Mouse (Mus musculus): ENCODE data around the gene Fbxw11.
"Not testable (repeated sequence)": the region's sequence is repeated elsewhere in the genome, so short reads cannot be mapped to it uniquely, and the experiment has no call there.

Fbxw11 gene

GRCm38 (mm10) chr11:32642249-32642876 lies at the start of gene Fbxw11:
TSS of gene Fbxw11 (plus strand) at chr11:32642724.
- peak; percentile 95 for DNase-seq (ENCODE audit: low spot score)

GRCm38 (mm10) chr11:32593081-32593480 lies 49.4 kb upstream of the Fbxw11 start:
- no peak for DNase-seq (ENCODE audit: low spot score)

- no peak for DNase-seq (ENCODE audit: low spot score)
These were observed 48.4 kb upstream of the Fbxw11 start for GRCm38 (mm10) chr11:32594122-32594521.

GRCm38 (mm10) chr11:32600371-32600770 lies 42.2 kb upstream of the Fbxw11 start:
- DNase-seq (ENCODE audit: low spot score), result no peak

- DNase-seq (ENCODE audit: low spot score), result no peak
These were observed 40.8 kb upstream of the Fbxw11 start for GRCm38 (mm10) chr11:32601528-32602323.

GRCm38 (mm10) chr11:32604663-32605062 lies 37.9 kb upstream of the Fbxw11 start:
- DNase-seq (ENCODE audit: low spot score), result no peak

- no peak for DNase-seq (ENCODE audit: low spot score)
These were observed 37.2 kb upstream of the Fbxw11 start for GRCm38 (mm10) chr11:32605131-32605860.

GRCm38 (mm10) chr11:32605907-32606306 lies 36.6 kb upstream of the Fbxw11 start:
- DNase-seq (ENCODE audit: low spot score), result no peak

GRCm38 (mm10) chr11:32607319-32607718 lies 35.2 kb upstream of the Fbxw11 start:
- DNase-seq (ENCODE audit: low spot score), result no peak

- no peak for DNase-seq (ENCODE audit: low spot score)
These were observed 31.9 kb upstream of the Fbxw11 start for GRCm38 (mm10) chr11:32610616-32611015.

- no peak for DNase-seq (ENCODE audit: low spot score)
These were observed 30.2 kb upstream of the Fbxw11 start for GRCm38 (mm10) chr11:32612304-32612703.

GRCm38 (mm10) chr11:32614463-32614862 lies 28.1 kb upstream of the Fbxw11 start:
- no peak for DNase-seq (ENCODE audit: low spot score)

- DNase-seq (ENCODE audit: low spot score), result no peak
These were observed 27.0 kb upstream of the Fbxw11 start for GRCm38 (mm10) chr11:32615561-32615960.

- DNase-seq (ENCODE audit: low spot score), result no peak
These were observed 26.4 kb upstream of the Fbxw11 start for GRCm38 (mm10) chr11:32616091-32616490.

- DNase-seq (ENCODE audit: low spot score), result no peak
These were observed 24.5 kb upstream of the Fbxw11 start for GRCm38 (mm10) chr11:32618036-32618435.

- DNase-seq (ENCODE audit: low spot score), result not testable (repeated sequence)
These were observed 23.9 kb upstream of the Fbxw11 start for GRCm38 (mm10) chr11:32618641-32619040.

GRCm38 (mm10) chr11:32619257-32619816 lies 23.2 kb upstream of the Fbxw11 start:
- DNase-seq (ENCODE audit: low spot score), result peak; percentile 17

- no peak for DNase-seq (ENCODE audit: low spot score)
These were observed 22.6 kb upstream of the Fbxw11 start for GRCm38 (mm10) chr11:32619866-32620456.

- DNase-seq (ENCODE audit: low spot score), result no peak
These were observed 20.6 kb upstream of the Fbxw11 start for GRCm38 (mm10) chr11:32621831-32622478.

GRCm38 (mm10) chr11:32622479-32623190 lies 19.9 kb upstream of the Fbxw11 start:
- DNase-seq (ENCODE audit: low spot score), result no peak

- DNase-seq (ENCODE audit: low spot score), result no peak
These were observed 19.3 kb upstream of the Fbxw11 start for GRCm38 (mm10) chr11:32623236-32623635.
